Mouse (Mus musculus): ENCODE data around the gene Trim46.

DNA sequence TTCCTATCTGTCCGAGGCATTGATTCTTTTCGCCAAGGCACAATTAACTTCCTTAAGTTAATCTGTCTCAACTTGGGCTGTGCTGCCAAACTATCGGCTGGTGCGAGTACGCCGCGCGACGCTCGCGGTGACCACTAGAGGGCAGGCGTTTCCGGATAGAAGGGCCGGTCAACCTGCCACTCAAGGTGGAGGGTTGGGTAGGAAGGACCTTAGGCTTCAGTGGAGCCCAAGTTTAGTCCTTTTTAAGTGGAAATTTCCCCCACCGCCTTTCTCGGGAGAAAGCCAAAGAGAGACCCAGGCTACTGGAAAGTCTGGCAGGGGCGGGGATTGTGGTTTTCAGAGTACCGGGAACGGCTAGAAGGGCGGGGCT is 17.9 kb downstream of the Trim46 start:
- TF ChIP-seq CTCF (IDR thresholded peaks at IDR 0.05; ENCODE audit: borderline replicate concordance, control insufficient read depth, extremely low read depth, insufficient read depth, low read length, poor library complexity) (peak; percentile 96), POLR2A (IDR thresholded peaks at IDR 0.05; ENCODE audit: control insufficient read depth, extremely low read depth, insufficient read depth, low read length, poor library complexity) (no peak)
